Mouse (Mus musculus) induced T-regulatory cell, adult 2 months (primary cell): ENCODE measurements around the gene Tgfb1i1.

Experiments
- DNase-seq: peaks from one replicate; pipeline ENCODE4 v3.0.0-alpha.2; 2012; ENCODE audit warnings: low read depth

Tgfb1i1 gene

GRCm38 (mm10) chr7:128244410-128245025 is 2.1 kb upstream of the Tgfb1i1 start:
- DNase-seq = no peak

- no peak for DNase-seq
Observed at GRCm38 (mm10) chr7:128245547-128245946, 1.1 kb upstream of the Tgfb1i1 start.

- peak; percentile 84 for DNase-seq
Observed at GRCm38 (mm10) chr7:128247443-128247842, 831 bp downstream of the Tgfb1i1 start.

- no peak for DNase-seq
Observed at GRCm38 (mm10) chr7:128248081-128249042, 1.8 kb downstream of the Tgfb1i1 start.

GRCm38 (mm10) chr7:128249998-128250397 is 3.4 kb downstream of the Tgfb1i1 start:
- DNase-seq = no peak

GRCm38 (mm10) chr7:128251946-128252345 is 5.3 kb downstream of the Tgfb1i1 start:
- DNase-seq = no peak

GRCm38 (mm10) chr7:128252609-128253008 is 6.0 kb downstream of the Tgfb1i1 start:
- DNase-seq = peak; percentile 66

- DNase-seq = no peak
Observed at GRCm38 (mm10) chr7:128254978-128255377, 8.4 kb downstream of the Tgfb1i1 start.

- no peak for DNase-seq
Observed at GRCm38 (mm10) chr7:128255757-128256156, 9.1 kb downstream of the Tgfb1i1 start.

GRCm38 (mm10) chr7:128256783-128257334 is 10.2 kb downstream of the Tgfb1i1 start:
- DNase-seq = no peak

- DNase-seq = no peak
Observed at GRCm38 (mm10) chr7:128265411-128265810, 18.8 kb downstream of the Tgfb1i1 start, which contains the start of gene Slc5a2. TSS of gene Slc5a2 (plus strand) at chr7:128265657.

GRCm38 (mm10) chr7:128266056-128266455 is 19.4 kb downstream of the Tgfb1i1 start:
- DNase-seq = no peak

- no peak for DNase-seq
Observed at GRCm38 (mm10) chr7:128267391-128267790, 20.8 kb downstream of the Tgfb1i1 start.

- DNase-seq = no peak
Observed at GRCm38 (mm10) chr7:128267813-128268212, 21.2 kb downstream of the Tgfb1i1 start.

- DNase-seq = no peak
Observed at GRCm38 (mm10) chr7:128270431-128270850, 23.8 kb downstream of the Tgfb1i1 start.

GRCm38 (mm10) chr7:128271496-128271895 is 24.9 kb downstream of the Tgfb1i1 start:
- DNase-seq = no peak

- DNase-seq = no peak
Observed at GRCm38 (mm10) chr7:128276051-128276450, 29.4 kb downstream of the Tgfb1i1 start.

GRCm38 (mm10) chr7:128279750-128280149 is 33.1 kb downstream of the Tgfb1i1 start:
- DNase-seq = no peak

GRCm38 (mm10) chr7:128281765-128282164 is 35.2 kb downstream of the Tgfb1i1 start:
- no peak for DNase-seq

GRCm38 (mm10) chr7:128282532-128283244 is 36.1 kb downstream of the Tgfb1i1 start:
- no peak for DNase-seq

- DNase-seq = no peak
Observed at GRCm38 (mm10) chr7:128284047-128284446, 37.4 kb downstream of the Tgfb1i1 start.

- no peak for DNase-seq
Observed at GRCm38 (mm10) chr7:128285060-128285459, 38.4 kb downstream of the Tgfb1i1 start.
